Mouse (Mus musculus) hindlimb bud, embryonic 11.5 days (tissue): ENCODE results near the gene Mdga2.

Experiments used
- DNase-seq: peaks from one replicate; pipeline ENCODE4 v3.0.0-alpha.2; 2012; ENCODE audit warnings: low read depth, low spot score; ENCODE audit errors: extremely low spot score

The Mdga2 gene

DNA sequence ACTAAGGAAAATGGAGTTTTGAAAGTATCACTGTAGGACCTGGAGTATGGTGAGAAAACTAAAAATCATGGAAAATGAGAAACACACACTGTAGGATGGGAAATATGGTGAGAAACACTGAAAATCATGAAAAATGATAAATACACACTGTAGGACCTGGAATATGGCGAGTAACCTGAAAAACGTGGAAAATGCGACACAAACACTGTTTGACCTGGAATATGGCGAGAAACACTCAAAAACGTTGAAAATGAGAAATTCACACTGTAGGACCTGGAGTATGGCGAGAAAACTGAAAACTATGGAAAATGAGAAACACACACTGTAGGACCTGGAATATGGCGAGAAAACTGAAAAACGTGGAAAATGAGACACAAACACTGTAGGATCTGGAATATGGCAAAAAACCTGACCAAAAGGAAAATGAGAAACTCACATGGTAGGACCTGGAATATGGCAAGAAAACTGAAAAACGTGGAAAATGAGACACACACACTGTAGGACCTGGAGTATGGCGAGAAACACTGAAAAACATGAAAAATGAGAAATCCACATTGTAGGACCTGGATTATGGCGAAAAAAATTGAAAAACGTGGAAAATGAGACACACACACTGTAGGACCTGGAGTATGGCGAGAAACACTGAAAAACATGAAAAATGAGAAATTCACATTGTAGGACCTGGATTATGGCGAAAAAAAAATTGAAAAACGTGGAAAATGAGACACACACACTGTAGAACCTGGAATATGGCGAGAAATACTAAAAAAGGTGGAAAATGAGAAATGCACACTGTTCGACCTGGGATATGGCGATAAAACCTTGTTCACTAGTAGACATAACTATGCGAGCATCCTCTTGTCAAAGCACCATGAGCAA, 163.0 kb downstream of the Mdga2 start:
- peak; percentile 91 for DNase-seq

DNA sequence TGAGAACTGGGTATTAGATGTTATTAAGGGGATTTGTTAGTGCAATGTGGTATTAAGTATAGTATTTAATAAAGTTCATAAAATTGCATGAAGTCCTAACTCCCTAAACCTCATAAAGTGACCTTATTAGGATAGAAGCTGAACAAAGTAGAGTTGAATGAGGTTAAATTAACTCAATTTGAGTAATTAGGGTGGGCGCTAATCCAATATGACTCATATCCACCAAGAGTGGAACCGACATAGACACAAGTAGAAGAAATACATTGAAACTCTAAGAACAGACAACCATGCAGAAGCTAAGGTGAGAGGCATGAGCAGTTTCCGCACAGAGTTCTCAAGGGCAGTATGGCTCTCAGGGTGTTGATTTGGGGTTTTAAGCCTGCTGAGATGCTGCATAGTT, 165.7 kb downstream of the Mdga2 start:
- no peak for DNase-seq

DNA sequence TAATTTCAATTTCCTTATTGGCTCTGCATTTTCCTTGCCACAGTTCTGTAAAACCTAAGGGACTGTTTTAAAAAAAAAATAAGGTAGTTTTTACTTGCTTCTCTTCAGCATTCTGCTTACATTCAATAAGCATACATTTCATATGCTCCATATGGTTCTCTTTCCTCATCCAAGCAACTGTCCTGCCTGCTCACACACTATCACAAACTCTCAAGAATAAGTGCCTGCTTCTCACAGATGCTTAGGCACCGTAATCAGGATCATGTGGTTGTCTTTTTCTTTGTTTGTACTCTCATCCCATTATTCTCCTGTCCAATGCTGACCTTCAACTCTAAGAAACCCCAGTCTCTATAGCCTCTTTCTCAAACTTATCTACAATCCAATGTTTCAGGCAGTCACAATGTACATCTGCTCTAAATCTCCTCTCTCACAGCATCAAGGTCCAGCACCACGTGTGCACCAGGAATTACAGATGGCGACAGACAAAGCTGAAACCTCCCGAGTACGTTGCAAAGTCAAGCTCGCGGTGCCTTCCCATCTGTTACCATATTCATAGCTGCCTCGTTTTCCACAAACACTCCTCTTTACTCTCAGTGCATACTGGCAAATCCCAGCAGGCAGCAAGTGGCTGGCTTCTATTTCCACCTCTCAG, 177.1 kb downstream of the Mdga2 start:
- no peak for DNase-seq

DNA sequence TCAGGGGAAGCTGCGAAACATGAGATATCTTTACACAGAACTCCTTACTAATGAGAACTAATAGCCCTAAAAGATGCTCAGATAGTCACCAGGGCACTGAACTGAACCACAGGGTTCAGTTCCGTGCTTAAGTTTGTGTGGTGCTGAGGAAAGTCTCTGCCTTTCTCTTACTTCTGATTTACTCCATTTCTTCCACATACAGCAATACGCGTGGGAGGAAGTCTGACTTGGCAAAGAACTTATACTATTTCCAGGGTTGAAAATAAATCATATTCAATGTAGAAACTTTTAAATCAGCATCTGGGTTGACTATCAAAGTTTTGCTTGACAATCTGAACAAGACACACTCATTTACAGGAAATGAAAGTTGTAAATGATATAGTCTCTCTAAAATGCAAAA, 180.5 kb downstream of the Mdga2 start:
- no peak for DNase-seq

DNA sequence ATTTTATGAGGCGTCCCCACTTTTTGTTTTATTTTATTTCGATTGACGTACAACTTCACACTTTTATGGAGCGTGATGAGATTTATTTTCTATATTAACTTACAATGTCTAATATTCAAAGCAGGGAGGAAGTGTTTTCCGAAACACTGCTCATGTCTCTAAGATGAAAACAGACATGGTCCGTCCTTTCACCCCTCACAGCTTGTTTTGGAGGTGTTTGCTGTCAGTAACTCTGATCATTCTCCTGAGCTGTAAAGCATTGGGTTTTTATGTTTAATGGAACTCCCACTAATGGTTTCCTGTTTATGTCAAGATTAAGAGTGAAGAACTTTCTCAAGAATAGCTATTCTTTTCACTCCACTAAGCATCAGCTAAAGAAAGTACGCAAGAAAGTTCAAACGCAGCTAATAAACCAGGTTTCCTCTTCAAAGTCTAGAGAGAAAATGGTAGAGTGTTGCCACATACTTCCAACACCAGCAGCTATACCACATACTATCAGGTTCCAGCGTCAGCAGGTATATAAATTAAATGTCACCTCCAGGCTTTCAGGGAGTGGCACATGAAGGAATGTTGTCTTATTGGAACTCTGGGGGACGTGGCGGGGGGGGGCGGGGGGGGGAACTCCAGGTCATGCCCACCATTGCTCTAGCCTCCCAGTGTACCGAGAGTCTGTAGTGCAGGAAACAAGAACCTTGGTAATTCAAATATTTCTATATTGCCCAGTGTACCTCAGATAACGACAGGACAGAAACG, 186.7 kb downstream of the Mdga2 start:
- DNase-seq, result no peak

DNA sequence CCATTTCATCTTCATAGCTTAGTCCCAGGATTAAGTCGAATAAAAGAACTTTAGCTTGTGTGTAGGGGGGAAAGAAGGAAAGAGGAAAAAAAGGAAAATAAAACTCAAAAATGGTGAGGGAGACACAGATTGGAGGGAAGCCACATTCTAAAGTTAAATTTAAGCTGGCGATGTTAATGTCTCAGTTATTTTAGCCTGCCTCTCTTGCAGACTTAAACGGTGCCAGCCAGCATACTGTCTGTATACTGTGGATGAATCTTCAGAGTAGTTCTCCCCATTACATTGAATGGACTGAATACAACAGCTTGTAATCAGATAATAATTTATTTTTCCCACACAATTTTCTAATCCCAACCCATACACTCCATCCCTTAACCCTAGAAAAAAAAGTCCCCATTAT, 205.2 kb downstream of the Mdga2 start:
- DNase-seq, result no peak

DNA sequence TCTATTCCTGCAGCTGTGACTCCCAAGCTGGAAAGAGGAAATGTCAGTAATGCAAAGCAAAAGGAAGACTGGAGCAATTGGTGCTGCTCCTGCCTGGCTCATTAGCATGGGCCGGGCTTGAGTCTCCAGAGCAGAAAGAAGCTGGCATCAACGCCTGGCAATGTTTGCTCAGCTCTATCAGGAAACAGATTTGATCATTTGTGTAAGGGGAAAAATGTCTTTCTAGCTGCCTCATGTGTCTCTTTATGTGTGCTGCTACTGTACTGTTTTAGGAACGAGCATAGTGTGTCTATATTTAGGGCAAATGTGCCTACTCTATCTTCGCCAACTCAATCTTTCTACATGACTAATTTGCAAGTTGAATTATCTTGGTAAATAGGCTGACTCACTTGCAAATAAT, 211.0 kb downstream of the Mdga2 start:
- no peak for DNase-seq

DNA sequence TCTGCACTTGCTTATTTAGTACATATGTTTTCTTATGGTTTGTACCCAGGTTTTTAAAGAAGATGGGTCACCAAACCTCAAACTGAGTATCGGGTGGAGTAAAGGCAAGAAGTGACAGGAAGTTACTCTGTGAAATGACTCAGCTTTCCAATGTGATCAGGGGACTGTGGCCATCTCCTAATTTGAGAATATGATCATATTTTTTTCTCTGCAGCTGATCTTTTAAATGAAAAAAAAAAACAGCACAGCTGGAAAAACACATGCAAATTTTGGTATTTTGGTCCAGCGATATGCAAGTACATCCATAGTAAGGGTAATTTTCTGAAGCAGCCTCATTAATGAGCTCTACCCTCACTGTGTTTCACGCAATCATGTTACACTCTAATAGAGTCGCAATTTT, 212.0 kb downstream of the Mdga2 start:
- no peak for DNase-seq

DNA sequence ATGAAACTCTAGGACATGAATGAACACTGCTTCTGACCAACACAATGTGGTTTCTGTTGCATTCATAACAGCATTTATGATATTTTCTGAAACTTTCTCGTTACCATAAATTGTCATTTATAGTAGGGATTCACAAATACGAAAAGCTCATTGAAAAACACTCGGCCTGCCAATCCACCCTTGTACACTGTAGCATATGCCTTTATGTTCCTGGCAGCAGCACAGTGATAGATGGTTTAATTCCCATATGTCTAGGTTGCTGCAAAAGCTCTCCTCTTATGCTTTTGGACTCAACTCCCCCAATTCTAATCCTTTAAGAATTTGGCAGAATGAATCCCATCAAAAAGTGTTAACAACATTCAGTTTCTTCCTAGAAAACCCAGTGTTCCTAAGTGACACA, 213.2 kb downstream of the Mdga2 start:
- DNase-seq, result no peak

DNA sequence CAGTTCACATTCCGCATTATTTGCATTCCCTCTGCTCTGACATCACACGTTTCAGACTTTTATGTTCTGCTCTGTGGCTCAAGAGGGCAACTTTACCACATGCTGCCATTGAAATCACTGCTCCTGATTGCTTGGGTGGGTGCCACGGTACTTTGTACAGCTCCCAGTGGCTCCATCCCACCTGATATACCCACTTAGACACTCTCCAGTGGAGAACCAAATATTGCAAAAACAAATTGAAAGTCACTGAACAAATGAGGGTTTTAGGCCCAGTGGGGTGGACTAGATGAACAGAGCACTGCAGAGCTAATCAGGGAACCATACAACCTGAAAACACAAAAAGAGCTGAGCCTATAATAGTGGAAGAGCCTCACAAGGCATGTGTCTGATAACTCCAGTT, 268.2 kb downstream of the Mdga2 start:
- no peak for DNase-seq

DNA sequence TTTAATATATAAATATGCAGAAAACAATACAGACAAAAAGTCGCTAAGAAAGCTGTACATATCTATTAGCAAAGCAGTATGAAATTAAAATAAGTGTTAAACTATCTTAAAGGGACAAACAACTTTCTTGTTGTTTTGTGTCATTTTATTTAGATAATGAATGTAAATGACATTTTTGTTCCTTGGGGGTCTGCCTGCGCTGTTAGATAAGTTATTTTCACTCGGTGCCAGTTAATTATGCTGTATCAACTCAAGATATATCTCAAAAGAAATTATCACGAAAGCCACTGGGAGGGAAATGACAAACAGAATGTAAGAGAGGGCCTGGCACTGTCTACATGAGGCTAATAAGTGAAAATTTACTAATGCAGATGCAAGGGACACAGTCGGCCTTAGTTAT, 306.6 kb downstream of the Mdga2 start:
- no peak for DNase-seq

DNA sequence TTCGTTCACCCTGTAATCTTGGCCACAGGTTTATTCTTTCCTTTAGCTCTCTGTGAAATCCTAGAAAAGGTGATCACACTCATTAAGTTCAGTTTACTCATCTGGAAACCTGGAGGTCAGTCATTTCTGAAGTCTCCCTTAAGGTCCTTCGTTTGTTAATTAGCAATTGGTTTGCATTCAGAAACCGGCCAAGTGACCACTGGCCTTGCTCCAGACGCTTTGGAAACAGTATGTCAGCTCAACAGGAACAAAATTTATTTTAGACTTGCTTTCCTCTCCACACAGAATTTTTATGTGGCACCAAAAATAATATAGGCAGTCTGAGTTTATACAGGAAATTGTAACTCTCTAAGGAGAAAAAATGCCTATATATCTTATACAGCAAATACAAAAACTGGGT, 323.0 kb downstream of the Mdga2 start:
- DNase-seq, result no peak

DNA sequence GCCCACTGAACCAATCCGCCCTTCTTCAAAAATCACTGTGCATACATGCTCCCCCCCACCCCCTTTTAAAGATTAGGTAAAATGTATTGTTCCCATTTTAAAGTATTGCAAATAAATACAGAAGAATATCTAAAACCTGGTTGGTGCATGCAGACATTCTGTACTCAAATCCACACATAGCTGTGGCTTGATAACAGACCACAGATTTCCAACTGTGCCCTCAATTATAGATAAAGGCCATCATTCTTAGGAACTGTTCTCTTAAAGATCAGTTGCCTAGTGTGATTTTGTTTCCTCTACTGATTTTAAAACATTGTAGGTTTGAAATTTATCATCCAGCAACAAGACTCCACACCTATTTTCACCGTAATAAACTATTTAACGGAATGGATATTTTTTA, 325.6 kb downstream of the Mdga2 start:
- DNase-seq, result no peak

DNA sequence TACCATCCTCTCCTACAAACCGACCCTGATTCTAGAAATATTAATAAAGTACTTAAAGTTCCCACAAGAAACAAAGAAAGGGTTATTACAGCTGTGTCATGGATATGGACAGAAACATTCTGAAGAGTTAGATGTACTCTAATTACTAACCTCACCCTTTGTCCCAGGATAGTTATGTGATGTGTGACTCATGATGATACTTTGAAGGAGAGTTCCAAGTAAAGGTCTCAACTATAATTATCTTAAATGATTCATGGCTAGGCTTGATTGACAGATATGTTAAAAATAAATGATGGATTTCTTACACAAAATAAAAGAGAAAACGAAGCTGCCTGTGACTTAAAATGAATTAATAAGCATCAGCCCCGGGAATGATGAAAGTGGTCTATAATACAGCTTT, 332.1 kb downstream of the Mdga2 start:
- no peak for DNase-seq

DNA sequence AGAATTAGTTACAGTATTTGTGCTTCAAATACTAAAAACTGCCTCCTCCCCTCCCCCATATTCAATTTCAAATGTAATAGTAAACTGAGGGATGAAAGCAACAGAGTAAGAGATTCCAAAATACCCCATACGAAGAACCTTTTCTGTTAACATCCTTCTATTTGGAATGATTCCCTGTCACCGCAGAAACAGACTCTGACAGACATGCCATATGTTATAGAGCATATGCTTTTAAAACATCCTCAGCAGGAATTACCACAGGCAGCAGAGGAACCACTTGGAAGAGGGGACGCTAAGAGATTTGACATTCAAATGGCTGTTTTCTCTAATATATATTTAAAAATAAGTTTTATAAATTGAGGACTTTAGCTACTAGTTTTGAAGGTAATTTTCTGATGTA, 333.1 kb downstream of the Mdga2 start:
- no peak for DNase-seq

DNA sequence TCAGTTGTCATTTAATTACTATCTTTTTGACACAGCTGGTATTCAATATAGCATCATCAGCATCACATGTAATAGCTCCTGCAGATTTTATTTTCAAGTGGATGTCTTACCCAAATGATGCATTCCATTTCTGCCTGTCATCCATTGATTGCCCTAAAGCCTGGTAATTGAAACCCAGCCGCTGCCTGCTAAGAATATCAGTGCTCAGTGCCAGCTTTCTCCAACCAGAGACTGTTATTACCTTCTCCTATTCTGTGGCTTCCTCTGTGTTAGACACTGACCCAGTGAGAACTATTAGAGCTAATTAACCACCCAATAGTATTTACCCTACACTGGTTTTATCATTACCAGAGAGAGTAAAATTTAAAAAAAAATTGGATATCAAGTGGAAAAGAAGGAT, 333.7 kb downstream of the Mdga2 start:
- DNase-seq, result no peak

DNA sequence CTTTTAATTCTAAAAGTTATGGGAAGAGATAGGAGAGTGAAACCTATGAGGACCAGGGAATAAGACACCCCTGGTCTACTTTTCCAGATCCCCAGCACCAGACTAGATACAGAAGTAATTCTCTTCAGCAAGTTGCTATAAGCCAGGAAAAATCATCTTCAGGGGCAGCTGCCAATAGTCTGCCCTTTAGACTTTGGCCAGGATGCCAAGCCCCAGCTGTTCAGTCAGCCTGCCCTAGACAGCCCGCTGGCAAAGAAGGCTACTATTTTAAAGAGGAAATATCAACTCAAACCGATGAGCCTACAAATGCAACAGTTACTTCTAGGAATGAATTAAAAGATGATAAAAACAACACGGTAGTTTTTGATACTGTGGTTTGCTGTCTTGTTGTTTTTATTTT, 356.1 kb downstream of the Mdga2 start:
- no peak for DNase-seq

DNA sequence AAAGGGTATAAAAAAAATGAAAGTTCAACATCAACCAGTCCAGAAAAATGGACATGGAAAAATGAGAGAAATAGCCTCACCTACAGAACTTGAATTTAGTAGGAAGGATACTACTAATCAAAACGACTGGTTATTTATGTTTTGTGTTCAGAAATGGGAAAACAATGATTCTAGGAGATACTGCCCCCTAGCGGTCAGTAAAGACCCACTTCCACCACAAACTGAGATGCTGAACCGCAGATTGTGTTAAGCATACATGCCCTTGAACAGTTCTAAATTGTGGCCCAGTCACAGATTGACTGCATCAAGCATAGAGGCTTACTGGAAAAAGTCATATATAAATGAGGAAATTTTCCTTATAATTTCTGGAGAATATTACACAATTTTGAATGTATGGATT, 369.2 kb downstream of the Mdga2 start:
- DNase-seq, result peak; percentile 12

DNA sequence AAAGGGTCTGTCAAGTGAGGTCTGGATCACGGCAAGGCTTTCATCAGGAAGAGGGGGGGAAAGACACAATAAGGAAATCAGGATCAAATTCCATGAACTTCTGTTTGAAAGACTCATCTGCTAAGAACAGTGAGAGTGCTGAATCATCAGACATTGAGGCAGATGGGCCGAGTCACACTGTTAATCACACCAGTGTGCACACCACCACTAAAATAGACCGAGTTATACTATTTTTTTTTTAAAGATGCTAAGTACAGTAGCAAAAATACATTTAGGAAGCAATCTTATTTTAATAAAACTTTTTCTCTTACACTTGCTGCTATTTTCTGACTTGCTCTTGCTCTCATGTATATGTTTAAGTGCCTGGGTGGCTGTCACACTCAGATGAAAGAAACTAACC, 382.0 kb downstream of the Mdga2 start:
- DNase-seq, result no peak

DNA sequence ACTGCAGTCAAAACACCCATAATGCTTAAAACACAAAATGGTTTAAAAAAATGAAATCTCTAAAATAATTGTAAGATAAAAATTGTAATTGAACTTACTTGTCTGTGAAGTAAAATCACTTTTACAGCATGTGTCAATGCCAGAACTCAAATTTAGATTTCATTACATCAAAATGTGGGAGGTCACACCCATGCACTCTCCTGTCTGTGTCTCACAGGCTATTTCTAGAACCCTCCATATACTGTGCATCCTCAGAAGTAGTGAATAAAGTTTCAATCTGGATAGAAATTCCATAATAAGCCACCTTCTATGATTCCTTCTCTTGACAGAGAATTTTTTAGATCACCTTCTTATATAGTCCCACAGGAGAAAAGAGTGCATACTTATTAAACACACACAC, 466.7 kb downstream of the Mdga2 start:
- DNase-seq, result no peak

DNA sequence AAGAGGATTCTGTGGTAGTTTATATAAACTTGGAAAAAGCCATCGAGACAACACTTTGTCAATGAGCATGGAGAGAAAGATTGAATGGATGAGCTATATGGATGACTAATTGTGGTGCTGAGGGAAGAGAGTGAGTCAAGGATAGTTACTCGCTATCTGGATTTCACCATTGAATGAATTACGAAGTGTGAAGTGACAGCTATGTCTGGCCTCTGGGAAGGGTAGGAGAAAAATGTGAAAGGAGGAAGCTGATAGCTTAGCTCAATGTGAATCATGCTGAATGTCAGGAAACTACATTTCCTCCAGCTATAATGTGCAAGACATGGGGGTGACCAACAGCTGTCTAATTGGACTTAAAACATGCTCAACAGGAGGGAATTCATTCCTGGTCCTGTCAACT, 487.8 kb downstream of the Mdga2 start:
- no peak for DNase-seq

DNA sequence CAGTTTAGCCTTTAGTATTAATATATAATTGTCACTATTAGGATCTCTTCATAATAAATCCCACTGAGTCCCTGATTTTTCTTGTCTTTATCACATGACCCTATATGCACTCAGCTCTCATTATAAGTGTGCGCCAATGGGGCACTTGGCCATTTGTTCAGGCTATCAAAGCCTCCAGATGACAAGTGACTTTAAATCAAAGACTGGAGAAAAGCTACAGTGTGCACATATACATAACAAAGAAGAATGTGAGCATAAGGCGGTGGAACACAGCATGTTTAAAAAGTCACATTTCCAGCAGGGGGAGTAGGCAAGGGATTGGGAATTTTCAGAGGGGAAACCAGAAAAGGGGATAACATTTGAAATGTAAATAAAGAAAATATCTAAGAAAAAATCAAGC, 497.9 kb downstream of the Mdga2 start:
- no peak for DNase-seq
